Mouse (Mus musculus): Measurements from ENCODE around the gene Rnase1. TPM values are rescaled to one million over a fixed set of nuclear protein-coding genes. Genes with fewer than 3 reads are reported as not detected.
"Not testable (repeated sequence)": the region's sequence is repeated elsewhere in the genome, so short reads cannot be mapped to it uniquely, and the experiment has no call there.

Gene Rnase1
- polyA plus RNA-seq (2012; rRNA removed), result 1,669 and 1,717 TPM in 2 replicates

- no peak for TF ChIP-seq CTCF (IDR thresholded peaks at IDR 0.05; ENCODE audit: extremely low read depth, insufficient read depth, insufficient read length, insufficient replicate concordance)
- TF ChIP-seq POLR2A (IDR thresholded peaks at IDR 0.05; ENCODE audit: low read depth, low read length), result no peak
- H3K27me3 ChIP-seq (ENCODE audit: control insufficient read depth, insufficient read depth, low read length), result no peaks in the 10 kb centered on the region
- H3K27ac ChIP-seq (ENCODE audit: insufficient read depth, low read length), result no peak within 1 kb of the TSS
- 77% methylated on average over 2 of the region's 2 CpGs for WGBS
- no peaks in the 10 kb centered on the region for H3K4me1 ChIP-seq (ENCODE audit: control insufficient read depth, insufficient read depth, insufficient read length)
- H3K4me3 ChIP-seq (ENCODE audit: extremely low read depth, insufficient read depth, insufficient read length), result no peak within 1 kb of the TSS
- H3K36me3 ChIP-seq (ENCODE audit: control insufficient read depth, insufficient read depth, low read length), result no peaks in the 10 kb centered on the region
- DNase-seq (ENCODE audit: low read depth in 1 of 2, low spot score in 2 of 2), result no peak
Observed at GRCm38 (mm10) chr14:51146685-51147084, at the start of gene Rnase1. TSS of gene Rnase1 (minus strand) at chr14:51146785.

- no peaks in the 10 kb centered on the region for H3K27me3 ChIP-seq (ENCODE audit: control insufficient read depth, insufficient read depth, low read length)
- no peaks in the 10 kb centered on the region for H3K4me1 ChIP-seq (ENCODE audit: control insufficient read depth, insufficient read depth, insufficient read length)
- TF ChIP-seq CTCF (IDR thresholded peaks at IDR 0.05; ENCODE audit: extremely low read depth, insufficient read depth, insufficient read length, insufficient replicate concordance) (no peak), POLR2A (IDR thresholded peaks at IDR 0.05; ENCODE audit: low read depth, low read length) (no peak)
- DNase-seq (ENCODE audit: low read depth in 1 of 2, low spot score in 2 of 2), result no peak
- no peaks in the 10 kb centered on the region for H3K36me3 ChIP-seq (ENCODE audit: control insufficient read depth, insufficient read depth, low read length)
- no peak overlapping the region for H3K4me3 ChIP-seq (ENCODE audit: extremely low read depth, insufficient read depth, insufficient read length)
- WGBS, result 89% methylated on average over 4 of the region's 4 CpGs
- no peak overlapping the region for H3K27ac ChIP-seq (ENCODE audit: insufficient read depth, low read length)
Observed at GRCm38 (mm10) chr14:51195681-51196080, 49.1 kb upstream of the Rnase1 start.

GRCm38 (mm10) chr14:51181051-51181450, 34.5 kb upstream of the Rnase1 start:
- not testable (repeated sequence) for DNase-seq (ENCODE audit: low read depth in 1 of 2, low spot score in 2 of 2); H3K36me3 ChIP-seq (ENCODE audit: control insufficient read depth, insufficient read depth, low read length); H3K4me1 ChIP-seq (ENCODE audit: control insufficient read depth, insufficient read depth, insufficient read length); H3K27ac ChIP-seq (ENCODE audit: insufficient read depth, low read length); H3K27me3 ChIP-seq (ENCODE audit: control insufficient read depth, insufficient read depth, low read length); H3K4me3 ChIP-seq (ENCODE audit: extremely low read depth, insufficient read depth, insufficient read length)
- 91% methylated on average over 2 of the region's 2 CpGs for WGBS

GRCm38 (mm10) chr14:51173843-51174242, 27.3 kb upstream of the Rnase1 start:
- H3K36me3 ChIP-seq (ENCODE audit: control insufficient read depth, insufficient read depth, low read length), result no peaks in the 10 kb centered on the region
- TF ChIP-seq POLR2A (IDR thresholded peaks at IDR 0.05; ENCODE audit: low read depth, low read length) (no peak), CTCF (IDR thresholded peaks at IDR 0.05; ENCODE audit: extremely low read depth, insufficient read depth, insufficient read length, insufficient replicate concordance) (no peak)
- WGBS, result 91% methylated on average over 4 of the region's 4 CpGs
- H3K4me1 ChIP-seq (ENCODE audit: control insufficient read depth, insufficient read depth, insufficient read length), result no peaks in the 10 kb centered on the region; the same call in 1 of the 2 replicates
- no peak overlapping the region for H3K4me3 ChIP-seq (ENCODE audit: extremely low read depth, insufficient read depth, insufficient read length)
- no peak for DNase-seq (ENCODE audit: low read depth in 1 of 2, low spot score in 2 of 2)
- H3K27me3 ChIP-seq (ENCODE audit: control insufficient read depth, insufficient read depth, low read length), result no peaks in the 10 kb centered on the region
- no peak overlapping the region for H3K27ac ChIP-seq (ENCODE audit: insufficient read depth, low read length)

- not testable (repeated sequence) for DNase-seq (ENCODE audit: low read depth in 1 of 2, low spot score in 2 of 2); H3K36me3 ChIP-seq (ENCODE audit: control insufficient read depth, insufficient read depth, low read length); H3K4me1 ChIP-seq (ENCODE audit: control insufficient read depth, insufficient read depth, insufficient read length); H3K27me3 ChIP-seq (ENCODE audit: control insufficient read depth, insufficient read depth, low read length); H3K27ac ChIP-seq (ENCODE audit: insufficient read depth, low read length)
- H3K4me3 ChIP-seq (ENCODE audit: extremely low read depth, insufficient read depth, insufficient read length), result peak overlapping the region; percentile 23; the same call in 1 of the 2 replicates
- WGBS, result 49% methylated on average over 4 of the region's 4 CpGs
Observed at GRCm38 (mm10) chr14:51172947-51173346, 26.4 kb upstream of the Rnase1 start.

- not testable (repeated sequence) for H3K27ac ChIP-seq (ENCODE audit: insufficient read depth, low read length); H3K36me3 ChIP-seq (ENCODE audit: control insufficient read depth, insufficient read depth, low read length); H3K27me3 ChIP-seq (ENCODE audit: control insufficient read depth, insufficient read depth, low read length); H3K4me1 ChIP-seq (ENCODE audit: control insufficient read depth, insufficient read depth, insufficient read length)
- peak in 1 of 2 experiments; percentile 4 for DNase-seq (ENCODE audit: low read depth in 1 of 2, low spot score in 2 of 2)
- TF ChIP-seq CTCF (IDR thresholded peaks at IDR 0.05; ENCODE audit: extremely low read depth, insufficient read depth, insufficient read length, insufficient replicate concordance), result peak; percentile 21; the same call in 1 of the 2 replicates
- 47% methylated on average over 9 of the region's 9 CpGs for WGBS
- peak overlapping the region; percentile 23; the same call in 1 of the 2 replicates for H3K4me3 ChIP-seq (ENCODE audit: extremely low read depth, insufficient read depth, insufficient read length)
Observed at GRCm38 (mm10) chr14:51172095-51172865, 25.7 kb upstream of the Rnase1 start.

GRCm38 (mm10) chr14:51166068-51166467, 19.5 kb upstream of the Rnase1 start:
- Histone ChIP-seq H3K27ac (ENCODE audit: insufficient read depth, low read length) (no peak overlapping the region), H3K36me3 (ENCODE audit: control insufficient read depth, insufficient read depth, low read length) (no peaks in the 10 kb centered on the region), H3K4me1 (ENCODE audit: control insufficient read depth, insufficient read depth, insufficient read length) (peaks cover 15% of the 10 kb centered on the region), H3K27me3 (ENCODE audit: control insufficient read depth, insufficient read depth, low read length) (no peaks in the 10 kb centered on the region), H3K4me3 (ENCODE audit: extremely low read depth, insufficient read depth, insufficient read length) (no peak overlapping the region)
- no peak for TF ChIP-seq CTCF (IDR thresholded peaks at IDR 0.05; ENCODE audit: extremely low read depth, insufficient read depth, insufficient read length, insufficient replicate concordance)
- TF ChIP-seq POLR2A (IDR thresholded peaks at IDR 0.05; ENCODE audit: low read depth, low read length), result no peak
- no peak for DNase-seq (ENCODE audit: low read depth in 1 of 2, low spot score in 2 of 2)
